Mouse (Mus musculus) monocyte, adult 5-6 weeks (primary cell): ENCODE data around the gene Olfr66. TPM values are rescaled to one million over a fixed set of nuclear protein-coding genes. Genes with fewer than 3 reads are reported as not detected.

ENCODE experiments used
- ATAC-seq: fragments of 153-309, 156-312 bp; replicated peaks from 2 replicates; pipeline ENCODE4 v1.8.0; 2017; ENCODE audit warnings: mild to moderate bottlenecking; ENCODE audit not compliant: low TSS enrichment, insufficient number of reproducible peaks, severe bottlenecking, poor library complexity, low FRiP score
- total RNA-seq: library from RNA; stranded (forward); fragments of 200-1000, 200-491, 200-594 nt; gene quantifications from 3 replicates; pipeline ENCODE4 v1.2.3, GENCODE M21; 2017

Gene Olfr66
- not detected in 3 replicates for total RNA-seq

GRCm38 (mm10) chr7:103886152-103886551 is at the start of gene Olfr66:
Gene Olfr66 (minus strand): TSS chr7:103886252.
- no peak for ATAC-seq

- no peak for ATAC-seq
These were observed 48.2 kb upstream of the Olfr66 start, which contains the start of gene Olfr632 for GRCm38 (mm10) chr7:103934264-103934663. Gene Olfr632 (plus strand): TSS chr7:103934347.

GRCm38 (mm10) chr7:103928525-103928924 is 42.5 kb upstream of the Olfr66 start, which contains the start of gene Olfr631:
Gene Olfr631 (plus strand): TSS chr7:103928825.
- no peak for ATAC-seq

- ATAC-seq = no peak
These were observed 29.3 kb upstream of the Olfr66 start for GRCm38 (mm10) chr7:103915338-103915737.

- ATAC-seq = no peak
These were observed 27.0 kb upstream of the Olfr66 start for GRCm38 (mm10) chr7:103912969-103913511.

GRCm38 (mm10) chr7:103910047-103910446 is 24.0 kb upstream of the Olfr66 start:
- no peak for ATAC-seq

GRCm38 (mm10) chr7:103903187-103903586 is 17.1 kb upstream of the Olfr66 start, which contains the start of gene Olfr65:
Gene Olfr65 (plus strand): TSS chr7:103903487.
- no peak for ATAC-seq

- ATAC-seq = no peak
These were observed 8.3 kb upstream of the Olfr66 start, which contains the start of gene Olfr64 for GRCm38 (mm10) chr7:103894385-103894784. Gene Olfr64 (minus strand): TSS chr7:103894485.

- ATAC-seq = no peak
These were observed 9.0 kb downstream of the Olfr66 start for GRCm38 (mm10) chr7:103877093-103877492.

GRCm38 (mm10) chr7:103874451-103874850 is 11.6 kb downstream of the Olfr66 start:
- no peak for ATAC-seq

GRCm38 (mm10) chr7:103873064-103873463 is 13.0 kb downstream of the Olfr66 start:
- ATAC-seq = no peak

GRCm38 (mm10) chr7:103870667-103871066 is 15.4 kb downstream of the Olfr66 start:
- ATAC-seq = no peak

GRCm38 (mm10) chr7:103865716-103866115 is 20.3 kb downstream of the Olfr66 start:
- ATAC-seq = no peak

- ATAC-seq = no peak
These were observed 24.5 kb downstream of the Olfr66 start for GRCm38 (mm10) chr7:103861531-103861930.

- 0 out of 2 replicates have a peak, but pooled peaks have one; percentile 40 for ATAC-seq
These were observed 25.2 kb downstream of the Olfr66 start for GRCm38 (mm10) chr7:103860855-103861254.

GRCm38 (mm10) chr7:103859076-103859475 is 27.0 kb downstream of the Olfr66 start:
- no peak for ATAC-seq

GRCm38 (mm10) chr7:103854669-103855068 is 31.4 kb downstream of the Olfr66 start:
- ATAC-seq = no peak

GRCm38 (mm10) chr7:103853090-103853489 is 33.0 kb downstream of the Olfr66 start, which contains the start of gene Hbb-y:
Gene Hbb-y (minus strand): TSS chr7:103853216.
- ATAC-seq = no peak

GRCm38 (mm10) chr7:103844525-103845325 is 41.3 kb downstream of the Olfr66 start:
- no peak for ATAC-seq

- no peak for ATAC-seq
These were observed 43.0 kb downstream of the Olfr66 start, which contains the start of gene Hbb-bh1 for GRCm38 (mm10) chr7:103843034-103843433. Gene Hbb-bh1 (minus strand): TSS chr7:103843164.
